Mouse (Mus musculus) CH12.LX (cell line): ENCODE measurements around the gene Dusp22. TPM values are rescaled to one million over a fixed set of nuclear protein-coding genes. Genes with fewer than 3 reads are reported as not detected.

Experiments
- DNase-seq: peaks from one replicate; pipeline ENCODE4 v3.0.0-alpha.2; 2013; ENCODE audit errors: extremely low read depth
- H3K27ac ChIP-seq: 2 replicates; pipeline ENCODE4 v1.5.1; 2012; ENCODE audit warnings: low read depth, mild to moderate bottlenecking, control low read depth, moderate library complexity; ENCODE audit not compliant: insufficient read depth
- H3K27me3 ChIP-seq: replicated peaks from 2 replicates; pipeline ENCODE3; 2012; ENCODE audit warnings: inconsistent platforms
- H3K36me3 ChIP-seq, 2 experiments: replicated peaks in 1 of 2; 2 replicates each; pipeline versions ENCODE3 to v1.6.1; 2012; ENCODE audit warnings: inconsistent platforms in 1 of 2, low read length in 1 of 2, mild to moderate bottlenecking in 1 of 2, mixed read lengths in 1 of 2, moderate library complexity in 1 of 2; ENCODE audit not compliant: control insufficient read depth in 1 of 2, insufficient read depth in 1 of 2
- H3K4me1 ChIP-seq, 2 experiments: 2 replicates each; pipeline ENCODE4 v1.6.1; 2012; ENCODE audit warnings: inconsistent platforms in 1 of 2, moderate library complexity in 1 of 2; ENCODE audit not compliant: insufficient read depth in 2 of 2, control insufficient read depth in 1 of 2
- H3K4me2 ChIP-seq: 2 replicates; pipeline ENCODE4 v1.6.1; 2012; ENCODE audit warnings: low read depth, mild to moderate bottlenecking, control low read depth; ENCODE audit not compliant: poor library complexity, insufficient read depth, severe bottlenecking
- H3K4me3 ChIP-seq, 3 experiments: fragments of 150-350 bp in 1 of 3; sonication (generic) in 1 of 3; replicated peaks in 1 of 3; 2 replicates each; pipeline versions ENCODE3 to v1.5.1; 2011 to 2012; ENCODE audit warnings: low read depth in 2 of 3, low read length in 2 of 3, mild to moderate bottlenecking in 2 of 3, moderate library complexity in 2 of 3, control low read depth in 1 of 3, improper control_type of control experiment in 1 of 3, inconsistent platforms in 1 of 3, mixed read lengths in 1 of 3; ENCODE audit not compliant: poor library complexity in 1 of 3
- H3K79me2 ChIP-seq: replicated peaks from 2 replicates; pipeline ENCODE4 v1.6.1; 2012; ENCODE audit warnings: mild to moderate bottlenecking, moderate library complexity; ENCODE audit not compliant: control insufficient read depth, poor library complexity, insufficient read depth, severe bottlenecking; ENCODE audit errors: extremely low read depth
- H3K9ac ChIP-seq: 2 replicates; pipeline ENCODE4 v1.6.1; 2012; ENCODE audit warnings: low read depth, mild to moderate bottlenecking, control low read depth, moderate library complexity; ENCODE audit not compliant: insufficient read depth
- H3K9me3 ChIP-seq: replicated peaks from 2 replicates; pipeline ENCODE3; 2012; ENCODE audit warnings: low read length, inconsistent platforms, mixed read lengths
- CHD1 ChIP-seq: IDR thresholded peaks from 2 replicates; pipeline ENCODE4 v1.6.1; 2012; ENCODE audit warnings: low read depth, low read length, improper control_type of control experiment, inconsistent platforms
- EP300 ChIP-seq: IDR thresholded peaks from 2 replicates; pipeline ENCODE4 v1.6.1; 2011; ENCODE audit warnings: low read length, improper control_type of control experiment
- IRF4 ChIP-seq: IDR thresholded peaks from 2 replicates; pipeline ENCODE4 v1.6.1; 2014; ENCODE audit warnings: low read depth, mild to moderate bottlenecking, inconsistent platforms, low read length, improper control_type of control experiment
- JUND ChIP-seq: conservative IDR thresholded peaks from 2 replicates; pipeline ENCODE4 v1.6.1; 2011; ENCODE audit warnings: low read depth, low read length, improper control_type of control experiment
- MAX ChIP-seq: IDR thresholded peaks from 2 replicates; pipeline ENCODE4 v1.6.1; 2011; ENCODE audit warnings: low read length, improper control_type of control experiment
- MXI1 ChIP-seq: IDR thresholded peaks from 2 replicates; pipeline ENCODE4 v1.6.1; 2011; ENCODE audit warnings: mild to moderate bottlenecking, low read depth, low read length, improper control_type of control experiment
- NRF1 ChIP-seq: IDR thresholded peaks from 2 replicates; pipeline ENCODE4 v1.6.1; 2014; ENCODE audit warnings: low read depth, mild to moderate bottlenecking, inconsistent platforms, low read length, improper control_type of control experiment, moderate library complexity
- POLR2A ChIP-seq: IDR thresholded peaks from 2 replicates; pipeline ENCODE4 v1.6.1; 2011; ENCODE audit warnings: low read depth, mild to moderate bottlenecking, improper control_type of control experiment, low read length
- POLR2AphosphoS2 ChIP-seq: IDR thresholded peaks from 2 replicates; pipeline ENCODE4 v1.6.1; 2011; ENCODE audit warnings: low read depth, low read length, improper control_type of control experiment
- SIN3A ChIP-seq: IDR thresholded peaks from 2 replicates; pipeline ENCODE4 v1.6.1; 2012; ENCODE audit warnings: low read length, improper control_type of control experiment, inconsistent platforms
- USF1 ChIP-seq: IDR thresholded peaks from 2 replicates; pipeline ENCODE4 v1.6.1; 2014; ENCODE audit warnings: low read depth, mild to moderate bottlenecking, inconsistent platforms, low read length, improper control_type of control experiment
- USF2 ChIP-seq: conservative IDR thresholded peaks from 2 replicates; pipeline ENCODE4 v1.6.1; 2011; ENCODE audit warnings: low read depth, low read length, improper control_type of control experiment
- dilution Hi-C: fragments of 300-500 bp; cut with MboI; formaldehyde crosslinking; loops from 2 replicates; pipeline ENCODE4 v1.14.3; 2020; ENCODE audit warnings: low sequenced_read_pairs; ENCODE audit not compliant: extremely low pct_unique_long_range_greater_than_20kb, extremely low pct_ligation_motif_present
- in situ Hi-C: fragments of 300-500 bp; cut with MboI; formaldehyde crosslinking; loops from 3 replicates; pipeline ENCODE4 v1.14.3; 2019; ENCODE audit warnings: low sequenced_read_pairs, low pct_ligation_motif_present, low pct_unique_long_range_greater_than_20kb, mixed read lengths
- polyA plus RNA-seq: library from polyadenylated mRNA; unstranded; fragments of >175 nt; gene quantifications from 2 replicates; pipeline ENCODE4 v1.2.1, GENCODE M21; 2012; ENCODE audit warnings: low read depth; ENCODE audit not compliant: insufficient read length
- total RNA-seq, 2 experiments: library from RNA; depleted of rRNA; stranded (reverse); fragments of 300-350 nt in 1 of 2; fragments of >200 nt in 1 of 2; gene quantifications; 2 replicates each; pipeline ENCODE4 v1.2.3; 2012 to 2014

Gene Dusp22
- total and polyA plus RNA-seq, 3 experiments, result 18.0 to 28.7 (median 22.5) TPM

- TF ChIP-seq NRF1, result 0 out of 2 replicates have a peak, but pooled peaks have one; percentile 19
- TF ChIP-seq, all 38 proteins: peak for 13
These were observed 91.4 kb downstream of the Dusp22 start (continued) for GRCm38 (mm10) chr13:30751304-30751580.

GRCm38 (mm10) chr13:30752581-30753187 lies 92.9 kb downstream of the Dusp22 start:
- Histone ChIP-seq H3K4me2 (peak overlapping the region; percentile 95), H3K4me1 (peaks cover 6 to 57% of the 10 kb centered on the region in 2 experiments)
- in situ Hi-C loops, result loop anchor here (5.0 to 10.0 kb wide), 3 partner anchors 35 to 148 kb away; no protein-coding TSS in a partner anchor

DNA sequence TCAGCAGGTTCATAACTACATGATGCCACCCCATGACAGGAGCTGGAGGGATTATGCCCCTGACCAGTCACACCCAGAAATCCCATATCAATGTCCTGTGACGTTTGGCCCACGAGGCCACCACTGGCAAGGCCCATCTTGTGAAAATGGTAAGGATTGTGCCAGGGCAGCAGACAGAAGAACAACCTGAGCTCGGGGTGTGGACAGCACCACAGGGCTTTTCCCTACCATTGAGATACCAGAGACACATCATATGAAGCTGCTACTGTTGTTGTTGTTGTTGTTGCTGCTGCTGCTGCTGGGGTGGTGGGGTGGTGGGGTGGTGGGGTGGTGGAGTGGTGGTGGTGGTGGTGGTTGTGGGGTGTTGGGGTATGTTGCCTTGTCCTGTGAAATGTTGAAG lies 93.6 kb downstream of the Dusp22 start:
- in situ Hi-C loops, result loop anchor here (5.0 to 10.0 kb wide), 3 partner anchors 36 to 149 kb away; no protein-coding TSS in a partner anchor
- H3K9ac ChIP-seq, result peak overlapping the region; percentile 77
- TF ChIP-seq POLR2A (peak; percentile 53), JUND (no peak)
- TF ChIP-seq, all 38 proteins: peak for 1
- Histone ChIP-seq H3K4me3 (peak overlapping the region; percentile 57 to 98 (median 87)), H3K79me2 (peaks cover 93% of the 10 kb centered on the region), H3K36me3 (peaks cover 57 to 78% of the 10 kb centered on the region in 2 experiments), H3K9me3 (no peaks in the 10 kb centered on the region), H3K4me1 (peaks cover 6 to 57% of the 10 kb centered on the region in 2 experiments), H3K27me3 (no peaks in the 10 kb centered on the region), H3K4me2 (peak overlapping the region; percentile 95), H3K27ac (peak overlapping the region; percentile 71)
- dilution Hi-C loops, result no loop called here
- no peak for DNase-seq

More at GRCm38 (mm10) chr13:30752581-30753187, 92.9 kb downstream of the Dusp22 start:
- dilution Hi-C loops, result no loop called here
- peak overlapping the region; percentile 57 to 98 (median 87) for H3K4me3 ChIP-seq
- peaks cover 50 to 70% of the 10 kb centered on the region in 2 experiments for H3K36me3 ChIP-seq
- H3K27ac ChIP-seq, result peak overlapping the region; percentile 71; the same call in 1 of the 2 replicates
- peaks cover 86% of the 10 kb centered on the region for H3K79me2 ChIP-seq
- peak overlapping the region; percentile 77 for H3K9ac ChIP-seq
- H3K9me3 ChIP-seq, result no peaks in the 10 kb centered on the region
- no peak for DNase-seq
- no peaks in the 10 kb centered on the region for H3K27me3 ChIP-seq
- TF ChIP-seq EP300, result no peak
- TF ChIP-seq USF2, result no peak
- TF ChIP-seq IRF4, result no peak
- no peak for TF ChIP-seq MAX
- TF ChIP-seq MXI1, result no peak
- no peak for TF ChIP-seq USF1
- peak; percentile 48 for TF ChIP-seq SIN3A
- TF ChIP-seq CHD1, result 0 out of 2 replicates have a peak, but pooled peaks have one; percentile 9
- 0 out of 2 replicates have a peak, but pooled peaks have one; percentile 79 for TF ChIP-seq POLR2AphosphoS2
